Mouse (Mus musculus) midbrain, embryonic 12.5 days (tissue): ENCODE data around the gene Slc7a6os. TPM values are rescaled to one million over a fixed set of nuclear protein-coding genes. Genes with fewer than 3 reads are reported as not detected.

Experiments used
- polyA plus RNA-seq: library from polyadenylated mRNA; unstranded; fragments of >200 nt; fragmentation: Nextera tagmentation; extraction: Ambion mirVana; gene quantifications from 2 replicates; pipeline ENCODE4 v1.2.1, GENCODE M21; 2016

Gene Slc7a6os
- polyA plus RNA-seq, 1 experiment from 2014 or later, result 39.4 TPM

Other genes starting within 250 kb of the Slc7a6os start
- 11.4 and 12.7 TPM in 2 replicates for gene Slc12a4, start 244.8 kb downstream of the Slc7a6os start, polyA plus RNA-seq
- gene Dpep3, start 231.5 kb downstream of the Slc7a6os start, polyA plus RNA-seq, result not detected in 2 replicates
- gene Dus2, start 219.6 kb downstream of the Slc7a6os start, polyA plus RNA-seq, result 15.9 and 17.8 TPM in 2 replicates
- gene Dpep2nb, start 205.0 kb downstream of the Slc7a6os start, polyA plus RNA-seq, result 0.22 TPM in 1 of 2 replicates, not detected in the other
- gene Ddx28, start 199.1 kb downstream of the Slc7a6os start, polyA plus RNA-seq, result 19.7 and 19.8 TPM in 2 replicates
- gene Nfatc3, start 152.1 kb downstream of the Slc7a6os start, polyA plus RNA-seq, result 5.3 and 6.0 TPM in 2 replicates
- 0.87 and 1.3 TPM in 2 replicates for gene Esrp2, start 74.0 kb downstream of the Slc7a6os start, polyA plus RNA-seq
- 14.2 and 16.7 TPM in 2 replicates for gene Pla2g15, start 60.5 kb downstream of the Slc7a6os start, polyA plus RNA-seq
- 63.2 and 63.8 TPM in 2 replicates for gene Slc7a6, start 42.1 kb downstream of the Slc7a6os start, polyA plus RNA-seq
- gene Prmt7, start within 50 bp of the Slc7a6os start, polyA plus RNA-seq, result 57.3 and 59.9 TPM in 2 replicates
- 26.3 and 28.6 TPM in 2 replicates for gene Smpd3, start 127.1 kb upstream of the Slc7a6os start, polyA plus RNA-seq
- 37.5 and 37.8 TPM in 2 replicates for gene Zfp90, start 204.4 kb upstream of the Slc7a6os start, polyA plus RNA-seq